Mouse (Mus musculus) spleen, adult 2 months (tissue): ENCODE data around the gene Wrap53. TPM values are rescaled to one million over a fixed set of nuclear protein-coding genes. Genes with fewer than 3 reads are reported as not detected.

Experiments
- DNase-seq, 2 experiments: peaks; one replicate each; pipeline versions ENCODE4 v3.0.0 to v3.0.0-alpha.2; 2012 to 2021; ENCODE audit warnings: low spot score in 2 of 2, low read depth in 1 of 2
- H3K27ac ChIP-seq: fragments of 200-500 bp; 2 replicates; pipeline ENCODE4 v1.5.1; 2012; ENCODE audit warnings: low read length, inconsistent platforms; ENCODE audit not compliant: insufficient read depth
- H3K27me3 ChIP-seq: fragments of 200-500 bp; 2 replicates; pipeline ENCODE4 v1.6.1; 2012; ENCODE audit warnings: mild to moderate bottlenecking, moderate library complexity, low read length, inconsistent platforms; ENCODE audit not compliant: control insufficient read depth, insufficient read depth
- H3K36me3 ChIP-seq: fragments of 200-500 bp; 2 replicates; pipeline ENCODE4 v1.6.1; 2012; ENCODE audit warnings: mild to moderate bottlenecking, low read length, inconsistent platforms; ENCODE audit not compliant: control insufficient read depth, insufficient read depth
- H3K4me1 ChIP-seq: fragments of 200-500 bp; 2 replicates; pipeline ENCODE4 v1.6.1; 2011; ENCODE audit warnings: inconsistent platforms; ENCODE audit not compliant: control insufficient read depth, insufficient read depth, insufficient read length
- H3K4me3 ChIP-seq: fragments of 200-500 bp; 2 replicates; pipeline ENCODE4 v1.5.1; 2011; ENCODE audit warnings: mild to moderate bottlenecking, inconsistent platforms; ENCODE audit not compliant: insufficient read depth, insufficient read length; ENCODE audit errors: extremely low read depth
- CTCF ChIP-seq: fragments of 200-500 bp; IDR thresholded peaks from 2 replicates; pipeline ENCODE4 v1.5.1; 2011; ENCODE audit warnings: mild to moderate bottlenecking, inconsistent platforms; ENCODE audit not compliant: insufficient read depth, insufficient read length, insufficient replicate concordance; ENCODE audit errors: extremely low read depth
- POLR2A ChIP-seq: fragments of 200-500 bp; IDR thresholded peaks from 2 replicates; pipeline ENCODE4 v1.6.1; 2011; ENCODE audit warnings: low read depth, low read length, inconsistent platforms
- WGBS: fragments of 180-500 bp; shearing (Covaris S2); methylation state at CpG from one replicate; pipeline ENCODE4 v1.1.7; 2018; 5-methylcytosine and 5-hydroxymethylcytosine counted together
- polyA plus RNA-seq: library from polyadenylated mRNA; depleted of rRNA; stranded (reverse); fragments of >200 nt; gene quantifications from 2 replicates; pipeline ENCODE4 v1.2.3, GENCODE M21; 2012

The Wrap53 gene
- polyA plus RNA-seq, 1 experiment, result 15.6 TPM

- under 1% methylated on average over 36 of the region's 36 CpGs for WGBS
Measured at GRCm38 (mm10) chr11:69581147-69581688, 1.2 kb upstream of the Wrap53 start.

GRCm38 (mm10) chr11:69580572-69581146 is 604 bp upstream of the Wrap53 start:
- H3K36me3 ChIP-seq, result no peaks in the 10 kb centered on the region
- H3K27me3 ChIP-seq, result no peaks in the 10 kb centered on the region
- WGBS, result under 1% methylated on average over 25 of the region's 25 CpGs
- peak in 1 of 2 experiments; percentile 11 for DNase-seq
- H3K4me3 ChIP-seq, result peak overlapping the region; percentile 77
- H3K27ac ChIP-seq, result peak overlapping the region; percentile 94
- no peak for TF ChIP-seq POLR2A
- TF ChIP-seq CTCF, result no peak
- H3K4me1 ChIP-seq, result peaks cover 10% of the 10 kb centered on the region; the same call in 1 of the 2 replicates

More at GRCm38 (mm10) chr11:69581147-69581688, 1.2 kb upstream of the Wrap53 start:
- Histone ChIP-seq H3K27me3 (no peaks in the 10 kb centered on the region), H3K4me1 (peaks cover 15% of the 10 kb centered on the region; the same call in 1 of the 2 replicates), H3K36me3 (no peaks in the 10 kb centered on the region), H3K27ac (peak overlapping the region; percentile 94), H3K4me3 (peak overlapping the region; percentile 77)
- peak; percentile 73 to 83 for DNase-seq
- no peak for TF ChIP-seq CTCF
- no peak for TF ChIP-seq POLR2A

- TF ChIP-seq POLR2A (no peak), CTCF (peak; percentile 98; the same call in 1 of the 2 replicates)
- Histone ChIP-seq H3K4me3 (peak overlapping the region; percentile 100), H3K36me3 (no peaks in the 10 kb centered on the region), H3K27me3 (no peaks in the 10 kb centered on the region), H3K27ac (peak overlapping the region; percentile 80), H3K4me1 (peaks cover 7% of the 10 kb centered on the region; the same call in 1 of the 2 replicates)
- WGBS, result under 1% methylated on average over 39 of the region's 39 CpGs
- DNase-seq, result peak; percentile 84 to 85
Measured at GRCm38 (mm10) chr11:69579128-69580017, 682 bp downstream of the Wrap53 start.

- H3K4me3 ChIP-seq, result peak overlapping the region; percentile 100
Measured at GRCm38 (mm10) chr11:69578301-69578700, 1.8 kb downstream of the Wrap53 start.

GRCm38 (mm10) chr11:69576307-69576706 is 3.7 kb downstream of the Wrap53 start:
- H3K27me3 ChIP-seq, result no peaks in the 10 kb centered on the region
- no peak for DNase-seq
- H3K4me1 ChIP-seq, result peaks cover 7% of the 10 kb centered on the region; the same call in 1 of the 2 replicates
- H3K27ac ChIP-seq, result no peak overlapping the region
- no peak overlapping the region for H3K4me3 ChIP-seq
- H3K36me3 ChIP-seq, result peaks cover 5% of the 10 kb centered on the region; the same call in 1 of the 2 replicates
- 77% methylated on average over 5 of the region's 5 CpGs for WGBS
- TF ChIP-seq POLR2A, result no peak
- TF ChIP-seq CTCF, result no peak

More at GRCm38 (mm10) chr11:69578301-69578700, 1.8 kb downstream of the Wrap53 start:
- Histone ChIP-seq H3K36me3 (no peaks in the 10 kb centered on the region), H3K27ac (no peak overlapping the region), H3K27me3 (no peaks in the 10 kb centered on the region), H3K4me1 (peaks cover 7% of the 10 kb centered on the region; the same call in 1 of the 2 replicates)
- TF ChIP-seq CTCF (no peak), POLR2A (no peak)
- no peak for DNase-seq
- WGBS, result 16% methylated on average over 15 of the region's 15 CpGs

- Histone ChIP-seq H3K36me3 (peaks cover 8% of the 10 kb centered on the region), H3K4me3 (no peak overlapping the region), H3K4me1 (peaks cover 7% of the 10 kb centered on the region; the same call in 1 of the 2 replicates), H3K27me3 (no peaks in the 10 kb centered on the region), H3K27ac (no peak overlapping the region)
- no peak for TF ChIP-seq POLR2A
- TF ChIP-seq CTCF, result no peak
- WGBS, result 61% methylated on average over 3 of the region's 3 CpGs
- DNase-seq, result peak in 1 of 2 experiments; percentile 12
Measured at GRCm38 (mm10) chr11:69575220-69575619, 4.8 kb downstream of the Wrap53 start.
